ENCODE assay signal across 10 mouse cellular contexts in genomic region chr17:28855166-28855885, GRCm38 (mm10). TPM values are rescaled to one million over a fixed set of nuclear protein-coding genes. Genes with fewer than 3 reads are reported as not detected.
A peak's percentile ranks its signal among the peaks of the same experiment; 100 is the strongest.
DNase-seq lines count a peak whose midpoint lies in the region; ATAC-seq and TF ChIP-seq lines count a peak whose summit lies in the region.
"Had no signal": no experiment of that assay in that cellular context is flagged by ENCODE, and none has a peak within 500 bp of the region (broad histone marks: within the 10 kb centered on the region; RNA-seq: fewer than 3 reads in every experiment).

No protein-coding gene starts in this region.

- no peaks in the 10 kb centered on the region for H3K27me3 ChIP-seq in forebrain, embryonic 15.5 days
- H3K27me3 ChIP-seq in forebrain, embryonic 16.5 days (replicated peaks; ENCODE audit: control insufficient read depth, insufficient read depth, low read length) = no peaks in the 10 kb centered on the region

- H3K27ac ChIP-seq in layer of hippocampus, adult 2 months = no peak overlapping the region
- H3K27ac ChIP-seq in forebrain, embryonic 15.5 days (replicated peaks) = no peak overlapping the region
- H3K27ac ChIP-seq in forebrain, embryonic 16.5 days (ENCODE audit: low read length) = no peak overlapping the region

- WGBS in forebrain, embryonic 15.5 days = 86% methylated on average over 9 of the region's 9 CpGs
- 84% methylated on average over 9 of the region's 9 CpGs for WGBS in forebrain, embryonic 16.5 days

- peak; percentile 72 for TF ChIP-seq CTCF in layer of hippocampus, adult 2 months (conservative IDR thresholded peaks at IDR 0.05)

- no peak overlapping the region for H3K9ac ChIP-seq in forebrain, embryonic 15.5 days (replicated peaks)
- H3K9ac ChIP-seq in forebrain, embryonic 16.5 days (replicated peaks; ENCODE audit: low read depth, low read length) = no peak overlapping the region

- no peaks in the 10 kb centered on the region for H3K9me3 ChIP-seq in forebrain, embryonic 15.5 days
- H3K9me3 ChIP-seq in forebrain, embryonic 16.5 days (ENCODE audit: control insufficient read depth, low read length) = peaks cover 10% of the 10 kb centered on the region

- DNase-seq in layer of hippocampus, adult 2 months (ENCODE audit: low spot score in 2 of 2) = no peak
- DNase-seq in layer of hippocampus, postnatal 10 days (ENCODE audit: low spot score in 2 of 2) = no peak
- DNase-seq in Muller cell, postnatal 12 days (ENCODE audit: inconsistent ontology term) = peak; percentile 80
- peak; percentile 74 for DNase-seq in induced T-regulatory cell, adult 2 months (ENCODE audit: low read depth)
- peak; percentile 34 for DNase-seq in mesoderm, embryonic 11.5 days (ENCODE audit: low read depth, low spot score)
- no peak for DNase-seq in testis, postnatal 14 days (ENCODE audit: low spot score)

- no peak for ATAC-seq in forebrain, embryonic 15.5 days (replicated peaks)
- no peak for ATAC-seq in forebrain, embryonic 16.5 days

- no peaks in the 10 kb centered on the region for H3K36me3 ChIP-seq in forebrain, embryonic 15.5 days
- no peaks in the 10 kb centered on the region for H3K36me3 ChIP-seq in forebrain, embryonic 16.5 days (ENCODE audit: control insufficient read depth, insufficient read depth)

- no peaks in the 10 kb centered on the region for H3K4me1 ChIP-seq in forebrain, embryonic 15.5 days
- no peaks in the 10 kb centered on the region for H3K4me1 ChIP-seq in forebrain, embryonic 16.5 days (replicated peaks; ENCODE audit: control insufficient read depth, insufficient read depth, low read length)

- no peak overlapping the region for H3K4me2 ChIP-seq in forebrain, embryonic 15.5 days (replicated peaks)
- no peak overlapping the region for H3K4me2 ChIP-seq in forebrain, embryonic 16.5 days (ENCODE audit: low read length)

- H3K4me3 ChIP-seq in layer of hippocampus, adult 2 months = no peak overlapping the region
- H3K4me3 ChIP-seq in forebrain, embryonic 15.5 days = no peak overlapping the region
- H3K4me3 ChIP-seq in forebrain, embryonic 16.5 days (replicated peaks; ENCODE audit: low read length) = no peak overlapping the region

RNA-seq across cellular contexts. Expression of gene Pnpla1, which starts 2.9 kb away (rescaled TPM):
- under 1 TPM; 0.49 to 0.56 TPM for total RNA-seq in layer of hippocampus, adult 2 months (2021)
- under 1 TPM; 0.27 to 0.46 TPM for total RNA-seq in layer of hippocampus, postnatal 10 days (2021)
- not detected in 2 replicates for polyA plus RNA-seq in forebrain, embryonic 15.5 days (2015; fragmentation: Nextera tagmentation; extraction: Ambion mirVana)
- not detected in 2 replicates for polyA plus RNA-seq in forebrain, embryonic 16.5 days (2015; fragmentation: Nextera tagmentation; extraction: Ambion mirVana)
- total RNA-seq: common myeloid progenitor, adult 5-6 weeks had no signal

RNA-seq across cellular contexts. Expression of gene Brpf3, which starts 54.4 kb away (rescaled TPM):
- 10 to 100 TPM; 43.4 to 44.8 TPM for total RNA-seq in layer of hippocampus, adult 2 months (2021)
- total RNA-seq in layer of hippocampus, postnatal 10 days (2021) = 10 to 100 TPM; 37.2 to 37.7 TPM
- 8.0 TPM in 2 replicates for polyA plus RNA-seq in forebrain, embryonic 15.5 days (2015; fragmentation: Nextera tagmentation; extraction: Ambion mirVana)
- polyA plus RNA-seq in forebrain, embryonic 16.5 days (2015; fragmentation: Nextera tagmentation; extraction: Ambion mirVana) = 7.1 and 8.5 TPM in 2 replicates

RNA-seq across cellular contexts. Expression of gene 4930539E08Rik, which starts 59.8 kb away (rescaled TPM):
- total RNA-seq in layer of hippocampus, adult 2 months (2021) = 1 to 10 TPM; 4.0 to 4.1 TPM
- 1 to 10 TPM; 4.7 to 5.1 TPM for total RNA-seq in layer of hippocampus, postnatal 10 days (2021)
- polyA plus RNA-seq in forebrain, embryonic 15.5 days (2015; fragmentation: Nextera tagmentation; extraction: Ambion mirVana) = 0.51 and 0.67 TPM in 2 replicates
- 0.53 and 1.8 TPM in 2 replicates for polyA plus RNA-seq in forebrain, embryonic 16.5 days (2015; fragmentation: Nextera tagmentation; extraction: Ambion mirVana)
- polyA plus RNA-seq: liver, embryonic 16.5 days had no signal

Comparison
In these comparisons a context has a peak if more than half of its experiments do, and no peak if none do; other contexts are left out.
1. DNase-seq: peak in Muller cell, postnatal 12 days (single experiment), induced T-regulatory cell, adult 2 months (single experiment) and mesoderm, embryonic 11.5 days (single experiment); none in layer of hippocampus, adult 2 months (0 of 2), layer of hippocampus, postnatal 10 days (0 of 2) and testis, postnatal 14 days (single experiment).